Mouse (Mus musculus) B cell, adult 2 months (primary cell): ENCODE data around the gene Alyref.
"Not testable (repeated sequence)": the region's sequence is repeated elsewhere in the genome, so short reads cannot be mapped to it uniquely, and the experiment has no call there.

ENCODE experiments used
- DNase-seq, 2 experiments: peaks; one replicate each; pipeline ENCODE4 v3.0.0; 2022

Alyref gene

GRCm38 (mm10) chr11:120572752-120573584 lies 25.2 kb downstream of the Alyref start, which contains the start of gene P4hb:
P4hb (minus strand) TSS chr11:120573253.
- DNase-seq: peak; percentile 98

GRCm38 (mm10) chr11:120572417-120572751 lies 25.8 kb downstream of the Alyref start:
- no peak for DNase-seq

GRCm38 (mm10) chr11:120571754-120572416 lies 26.3 kb downstream of the Alyref start:
- DNase-seq: no peak

GRCm38 (mm10) chr11:120571122-120571521 lies 27.0 kb downstream of the Alyref start:
- DNase-seq: no peak

- no peak for DNase-seq
Observed at GRCm38 (mm10) chr11:120568324-120568723, 29.8 kb downstream of the Alyref start.

DNA sequence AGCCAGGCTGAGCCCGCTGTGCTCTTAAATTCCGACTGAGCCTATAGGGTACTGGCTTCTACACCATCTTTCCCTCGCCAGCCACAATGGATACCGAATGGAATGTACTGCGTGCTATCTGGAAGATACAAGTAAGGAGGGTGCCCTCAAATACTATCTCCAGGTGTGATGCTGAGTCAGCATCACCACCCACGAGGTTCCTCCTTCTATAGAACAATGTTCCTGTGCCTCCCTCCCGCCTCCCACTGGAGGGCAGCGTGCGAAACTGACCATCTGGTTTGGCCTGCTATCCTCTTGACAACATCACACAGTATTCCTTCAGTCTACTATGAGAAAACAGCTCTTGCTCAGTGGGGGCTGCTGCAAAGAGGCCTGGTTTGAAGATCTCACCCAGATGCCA lies 33.1 kb downstream of the Alyref start:
- DNase-seq: no peak

- DNase-seq: no peak
Observed at GRCm38 (mm10) chr11:120562949-120563348, 35.2 kb downstream of the Alyref start.

DNA sequence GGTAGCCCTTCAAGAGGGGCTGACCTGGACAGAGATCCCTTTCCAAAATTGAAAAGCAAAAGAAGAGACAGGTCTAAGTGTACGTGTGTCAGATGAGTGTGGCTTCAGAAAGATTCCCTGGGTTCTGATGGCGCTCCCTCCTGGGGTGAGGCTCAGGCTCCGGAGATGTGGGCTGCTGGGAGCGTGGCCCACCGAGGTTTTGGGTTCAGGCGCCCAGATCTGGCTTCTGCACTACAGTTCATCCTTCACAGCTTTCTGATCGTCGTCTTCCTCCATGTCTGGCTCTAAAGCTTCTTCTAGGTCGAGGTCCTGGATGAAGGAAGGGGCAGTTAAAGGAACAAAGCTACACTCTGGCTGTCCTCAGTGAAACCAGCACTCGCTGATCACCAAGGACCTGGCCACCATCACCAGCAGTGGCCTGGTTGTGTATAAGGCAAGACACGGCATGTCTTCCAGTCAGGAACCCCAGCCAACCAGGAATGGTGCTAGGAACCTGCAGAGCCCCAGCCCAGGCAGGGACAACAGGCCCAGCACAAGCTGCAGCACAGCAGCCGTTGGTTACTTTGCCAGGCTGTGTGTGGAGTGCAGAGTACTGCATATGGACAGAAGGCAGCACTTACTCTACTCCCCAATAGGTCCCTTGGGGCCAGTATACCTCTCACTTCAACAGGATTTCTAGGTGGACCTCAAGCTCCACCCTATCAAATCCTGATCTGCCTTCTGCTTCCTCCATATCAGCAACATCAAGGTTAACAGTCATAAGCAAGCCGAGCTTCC lies 37.0 kb downstream of the Alyref start:
- DNase-seq: no peak

- DNase-seq: not testable (repeated sequence)
Observed at GRCm38 (mm10) chr11:120558843-120559242, 39.3 kb downstream of the Alyref start.

GRCm38 (mm10) chr11:120555260-120555659 lies 42.9 kb downstream of the Alyref start:
- DNase-seq: no peak

GRCm38 (mm10) chr11:120554834-120555233 lies 43.3 kb downstream of the Alyref start:
- no peak for DNase-seq

DNA sequence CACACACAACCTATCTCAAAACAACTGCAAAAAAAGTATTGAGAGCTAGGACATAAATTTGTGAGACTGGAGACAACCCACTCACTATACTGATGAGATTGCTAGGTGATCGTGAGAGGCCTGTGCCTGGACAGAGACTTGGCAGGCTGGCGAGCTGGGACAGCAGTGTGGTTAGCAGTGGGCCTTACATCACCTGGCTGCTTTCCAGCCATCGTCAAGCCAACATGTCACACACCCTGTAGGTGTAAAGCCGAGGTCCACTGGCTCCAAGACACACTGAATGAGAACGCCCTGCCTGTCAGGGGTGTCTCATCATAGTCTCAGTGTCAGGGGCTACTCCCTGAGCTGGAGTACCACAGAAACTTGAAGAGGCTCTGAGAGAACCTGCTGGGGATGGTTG lies 45.4 kb downstream of the Alyref start:
- no peak for DNase-seq

- DNase-seq: no peak
Observed at GRCm38 (mm10) chr11:120550810-120551440, 47.2 kb downstream of the Alyref start, which contains the start of gene Ppp1r27. Ppp1r27 (minus strand) TSS chr11:120551132.

- DNase-seq: no peak
Observed at GRCm38 (mm10) chr11:120549986-120550809, 48.0 kb downstream of the Alyref start.

- peak; percentile 94 to 96 for DNase-seq
Observed at GRCm38 (mm10) chr11:120549168-120549945, 48.8 kb downstream of the Alyref start, which contains the start of gene Mcrip1. Mcrip1 (minus strand) TSS chr11:120549727.

GRCm38 (mm10) chr11:120548786-120549167 lies 49.4 kb downstream of the Alyref start:
- no peak for DNase-seq

- no peak for DNase-seq
Observed at GRCm38 (mm10) chr11:120548214-120548613, 50.0 kb downstream of the Alyref start.

GRCm38 (mm10) chr11:120547469-120547868 lies 50.7 kb downstream of the Alyref start:
- DNase-seq: peak in 1 of 2 experiments; percentile 23

GRCm38 (mm10) chr11:120545964-120546363 lies 52.2 kb downstream of the Alyref start:
- no peak for DNase-seq

DNA sequence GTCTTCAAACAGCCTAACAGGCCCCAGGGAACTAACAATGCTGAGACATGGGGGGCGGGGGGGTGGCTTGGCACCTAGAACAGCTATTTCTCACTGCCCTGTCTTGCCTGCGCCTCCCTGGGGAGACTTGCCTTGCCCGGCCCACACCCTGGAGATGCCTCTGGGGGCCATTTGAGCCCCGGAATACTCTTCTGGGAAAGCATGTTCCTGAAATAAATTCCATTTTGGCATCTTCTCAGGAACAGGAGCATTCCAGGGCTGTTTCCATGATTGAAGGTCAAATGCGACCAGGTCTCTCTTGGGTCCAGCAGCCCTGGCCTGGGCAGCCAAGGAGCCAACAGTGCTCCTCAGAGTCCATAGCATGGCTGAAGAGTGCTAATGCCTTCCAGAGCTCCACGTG lies 55.8 kb downstream of the Alyref start:
- DNase-seq: no peak
